Mouse (Mus musculus) embryonic facial prominence, embryonic 14.5 days (tissue): ENCODE results near the gene Itpr3. TPM values are rescaled to one million over a fixed set of nuclear protein-coding genes. Genes with fewer than 3 reads are reported as not detected.

Experiments used
- ATAC-seq: fragments of 200-750 bp; cut with Nextera tagmentation; 2 replicates; pipeline ENCODE4 v1.8.0; 2017; ENCODE audit warnings: low read depth, moderate number of reproducible peaks, moderate TSS enrichment
- DNase-seq: peaks from one replicate; pipeline ENCODE4 v3.0.0-alpha.2; 2015; ENCODE audit warnings: low spot score
- H3K27ac ChIP-seq: fragments of 300-500 bp; sonication (generic); replicated peaks from 2 replicates; pipeline ENCODE4 v1.5.1; 2014; ENCODE audit warnings: low read depth, mild to moderate bottlenecking, low read length, moderate library complexity
- H3K27me3 ChIP-seq: fragments of 300-500 bp; sonication (generic); replicated peaks from 2 replicates; pipeline ENCODE4 v1.6.1; 2014; ENCODE audit warnings: low read length; ENCODE audit not compliant: control insufficient read depth, insufficient read depth
- H3K36me3 ChIP-seq: fragments of 300-500 bp; sonication (generic); 2 replicates; pipeline ENCODE4 v1.6.1; 2014; ENCODE audit warnings: low read length, mixed read lengths; ENCODE audit not compliant: control insufficient read depth, insufficient read depth
- H3K4me1 ChIP-seq: fragments of 300-500 bp; sonication (generic); 2 replicates; pipeline ENCODE4 v1.6.1; 2014; ENCODE audit warnings: antibody characterized with exemption, low read length; ENCODE audit not compliant: control insufficient read depth, insufficient read depth
- H3K4me2 ChIP-seq: fragments of 300-500 bp; sonication (generic); 2 replicates; pipeline ENCODE4 v1.6.1; 2014; ENCODE audit warnings: low read depth, mild to moderate bottlenecking, low read length, moderate library complexity, mixed read lengths
- H3K4me3 ChIP-seq: fragments of 300-500 bp; sonication (generic); 2 replicates; pipeline ENCODE4 v1.5.1; 2014; ENCODE audit warnings: low read depth, mild to moderate bottlenecking, low read length
- H3K9ac ChIP-seq: fragments of 300-500 bp; sonication (generic); 2 replicates; pipeline ENCODE4 v1.6.1; 2014; ENCODE audit warnings: low read depth, mild to moderate bottlenecking, low read length, moderate library complexity, mixed read lengths
- H3K9me3 ChIP-seq: fragments of 300-500 bp; sonication (generic); 2 replicates; pipeline ENCODE4 v1.6.1; 2016; ENCODE audit warnings: low read length; ENCODE audit not compliant: control insufficient read depth
- WGBS: fragments of 180-500 bp; shearing (Covaris S2); extraction: QIAGEN DNeasy Blood & Tissue Kit; methylation state at CpG from one replicate; pipeline ENCODE4 v1.1.7; 2014; 5-methylcytosine and 5-hydroxymethylcytosine counted together
- polyA plus RNA-seq: library from polyadenylated mRNA; unstranded; fragments of >200 nt; fragmentation: Nextera tagmentation; extraction: Ambion mirVana; gene quantifications from 2 replicates; pipeline ENCODE4 v1.2.1, GENCODE M21; 2014

Gene Itpr3
- polyA plus RNA-seq, 1 experiment from 2014 or later, result 5.0 TPM

DNA sequence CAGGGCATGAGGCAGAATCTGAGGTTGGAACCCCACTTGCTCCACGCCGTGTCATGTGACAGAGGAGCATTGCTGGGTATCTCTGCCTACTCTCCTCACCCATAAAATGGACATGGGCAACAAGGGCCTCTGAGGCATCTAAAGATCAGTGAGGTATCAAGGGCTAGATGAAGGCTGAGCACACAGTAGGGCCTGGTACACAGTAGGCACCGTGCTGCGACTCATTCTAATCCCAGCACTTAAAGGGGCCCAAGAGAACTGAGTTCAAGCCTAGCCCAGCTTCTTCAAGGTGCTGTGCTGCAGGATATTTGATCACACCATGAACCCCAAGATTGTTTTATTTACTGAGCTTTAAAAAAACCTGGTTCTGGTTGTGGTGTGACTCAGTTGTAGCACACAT, 26.2 kb upstream of the Itpr3 start:
- Histone ChIP-seq H3K4me2 (no peak overlapping the region), H3K27me3 (no peaks in the 10 kb centered on the region), H3K4me1 (peaks cover 9% of the 10 kb centered on the region; the same call in 1 of the 2 replicates), H3K9ac (no peak overlapping the region), H3K36me3 (peaks cover 6% of the 10 kb centered on the region), H3K27ac (no peak overlapping the region), H3K4me3 (no peak overlapping the region), H3K9me3 (no peaks in the 10 kb centered on the region)
- DNase-seq (no peak), ATAC-seq (no peak)
- WGBS, result 82% methylated on average over 4 of the region's 4 CpGs

DNA sequence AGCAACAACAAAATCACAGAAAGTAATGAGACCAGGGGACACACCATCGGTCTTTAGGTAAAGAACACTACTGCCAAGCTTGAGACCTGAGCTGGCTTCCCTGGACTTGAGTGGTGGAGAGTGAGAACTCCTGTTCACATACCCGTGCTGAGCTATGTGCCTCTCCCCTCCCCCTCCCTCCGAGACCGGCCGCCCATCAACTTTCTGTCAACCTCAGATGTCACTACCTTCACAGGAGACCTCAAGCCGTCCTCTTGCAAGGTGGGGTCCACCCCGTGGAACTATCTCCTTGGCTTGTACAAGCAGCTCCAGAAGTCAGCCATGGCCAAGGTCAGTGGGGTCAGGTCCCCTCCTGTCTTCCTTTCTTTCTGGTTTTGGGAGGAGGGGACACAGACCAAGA, 24.8 kb upstream of the Itpr3 start:
- Histone ChIP-seq H3K36me3 (no peaks in the 10 kb centered on the region), H3K27ac (no peak overlapping the region), H3K9ac (no peak overlapping the region), H3K4me2 (no peak overlapping the region), H3K9me3 (no peaks in the 10 kb centered on the region), H3K4me1 (peaks cover 9% of the 10 kb centered on the region; the same call in 1 of the 2 replicates), H3K27me3 (no peaks in the 10 kb centered on the region), H3K4me3 (no peak overlapping the region)
- no peak for DNase-seq
- 66% methylated on average over 7 of the region's 7 CpGs for WGBS
- no peak for ATAC-seq

DNA sequence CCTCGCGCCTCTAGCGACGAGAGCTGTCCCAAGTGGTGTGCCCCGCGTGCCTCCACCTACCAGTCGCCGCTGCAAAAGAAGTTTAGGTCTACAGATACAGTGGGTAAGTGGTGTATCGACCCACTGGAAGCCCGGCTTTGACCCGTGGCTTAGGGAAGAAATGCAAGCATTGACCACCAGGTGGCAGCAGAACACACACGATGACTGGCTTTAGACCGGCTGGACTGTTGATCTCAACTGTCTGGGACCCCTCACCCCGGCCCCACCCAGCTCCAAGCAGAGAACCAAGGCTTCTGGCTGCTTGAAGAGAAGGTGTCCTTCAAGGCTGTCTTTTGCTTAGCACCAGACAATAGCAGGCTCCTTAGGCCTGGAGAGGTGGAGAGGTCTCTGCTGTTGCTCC, 24.2 kb upstream of the Itpr3 start:
- no peak overlapping the region for H3K4me2 ChIP-seq

DNA sequence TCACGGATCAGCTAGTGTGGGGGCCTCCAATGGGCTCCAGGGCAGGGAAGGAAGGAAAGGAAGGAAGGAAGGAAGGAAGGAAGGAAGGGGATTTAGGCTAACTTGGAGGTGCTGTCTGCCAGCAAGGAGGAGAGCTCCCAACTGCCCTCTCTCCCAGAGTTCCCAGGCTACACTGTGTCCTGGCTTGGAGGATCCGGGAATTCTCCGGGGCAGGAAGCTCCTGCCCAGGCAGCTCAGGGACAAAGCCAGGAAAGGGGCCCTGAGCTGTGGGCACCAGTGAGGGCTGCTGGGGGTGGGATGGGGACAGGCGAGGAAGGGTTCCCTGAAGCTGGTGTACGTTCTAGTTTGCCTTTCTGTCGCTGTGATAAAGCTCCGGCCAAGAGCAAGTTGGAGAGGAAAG, 20.6 kb upstream of the Itpr3 start:
- no peak overlapping the region for H3K27ac ChIP-seq
- no peak for ATAC-seq
- H3K4me1 ChIP-seq, result peaks cover 29% of the 10 kb centered on the region
- 70% methylated on average over 7 of the region's 7 CpGs for WGBS
- no peak overlapping the region for H3K4me3 ChIP-seq
- no peak for DNase-seq
- no peaks in the 10 kb centered on the region for H3K9me3 ChIP-seq
- no peaks in the 10 kb centered on the region for H3K36me3 ChIP-seq
- H3K9ac ChIP-seq, result peak overlapping the region; percentile 6; the same call in 1 of the 2 replicates
- no peak overlapping the region for H3K4me2 ChIP-seq
- H3K27me3 ChIP-seq, result no peaks in the 10 kb centered on the region

More for the DNA sequence above, 24.2 kb upstream of the Itpr3 start:
- Histone ChIP-seq H3K9me3 (no peaks in the 10 kb centered on the region), H3K4me3 (no peak overlapping the region), H3K27me3 (no peaks in the 10 kb centered on the region), H3K9ac (no peak overlapping the region), H3K27ac (no peak overlapping the region), H3K4me1 (0 out of 2 replicates have a peak, but pooled peaks cover 4% of the 10 kb centered on the region), H3K36me3 (no peaks in the 10 kb centered on the region)
- 0% methylated on average over 14 of the region's 14 CpGs for WGBS
- DNase-seq, result peak; percentile 85
- ATAC-seq, result peak; percentile 56

DNA sequence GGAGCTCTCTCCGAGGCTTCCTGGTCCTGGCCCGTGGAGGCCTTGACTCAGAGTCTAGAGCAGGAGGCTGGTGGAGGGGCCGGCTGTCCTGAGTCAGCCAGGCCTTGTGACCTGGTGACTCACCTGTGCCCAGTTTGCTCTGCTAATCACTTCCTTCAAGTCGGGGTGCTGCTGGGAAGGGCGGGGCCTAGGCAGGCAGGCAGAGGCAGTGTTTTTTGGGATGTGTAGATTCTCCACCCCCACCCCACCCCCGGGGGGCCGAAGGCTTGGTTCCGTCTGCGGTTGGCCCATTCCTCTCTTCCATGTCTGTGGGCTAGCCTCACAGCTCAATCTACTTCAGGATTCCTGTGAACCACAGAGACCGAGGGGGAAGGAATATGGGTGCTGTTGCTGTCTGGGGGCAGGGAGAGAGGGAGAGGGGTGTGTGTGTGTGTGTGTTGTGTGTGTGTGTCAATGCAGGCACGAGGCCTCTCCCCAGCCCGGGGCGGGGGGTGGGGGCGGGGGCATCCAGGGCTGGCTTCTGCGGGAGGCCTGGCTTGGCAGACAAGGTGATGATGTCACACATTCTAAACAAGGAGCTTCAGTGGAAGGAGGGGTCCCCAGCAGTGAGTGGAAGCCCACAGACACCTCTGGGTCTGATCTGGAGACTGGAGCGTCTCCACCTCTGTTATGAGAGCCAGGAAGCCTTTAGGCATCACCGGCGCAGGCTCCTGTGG, 18.6 kb upstream of the Itpr3 start:
- Histone ChIP-seq H3K4me3 (no peak overlapping the region), H3K9ac (peak overlapping the region; percentile 38; the same call in 1 of the 2 replicates), H3K4me1 (peaks cover 29% of the 10 kb centered on the region), H3K4me2 (peak overlapping the region; percentile 21), H3K36me3 (no peaks in the 10 kb centered on the region), H3K27ac (peak overlapping the region; percentile 61), H3K9me3 (no peaks in the 10 kb centered on the region), H3K27me3 (no peaks in the 10 kb centered on the region)
- peak; percentile 54 for ATAC-seq
- DNase-seq, result peak; percentile 76
- 30% methylated on average over 16 of the region's 18 CpGs for WGBS

DNA sequence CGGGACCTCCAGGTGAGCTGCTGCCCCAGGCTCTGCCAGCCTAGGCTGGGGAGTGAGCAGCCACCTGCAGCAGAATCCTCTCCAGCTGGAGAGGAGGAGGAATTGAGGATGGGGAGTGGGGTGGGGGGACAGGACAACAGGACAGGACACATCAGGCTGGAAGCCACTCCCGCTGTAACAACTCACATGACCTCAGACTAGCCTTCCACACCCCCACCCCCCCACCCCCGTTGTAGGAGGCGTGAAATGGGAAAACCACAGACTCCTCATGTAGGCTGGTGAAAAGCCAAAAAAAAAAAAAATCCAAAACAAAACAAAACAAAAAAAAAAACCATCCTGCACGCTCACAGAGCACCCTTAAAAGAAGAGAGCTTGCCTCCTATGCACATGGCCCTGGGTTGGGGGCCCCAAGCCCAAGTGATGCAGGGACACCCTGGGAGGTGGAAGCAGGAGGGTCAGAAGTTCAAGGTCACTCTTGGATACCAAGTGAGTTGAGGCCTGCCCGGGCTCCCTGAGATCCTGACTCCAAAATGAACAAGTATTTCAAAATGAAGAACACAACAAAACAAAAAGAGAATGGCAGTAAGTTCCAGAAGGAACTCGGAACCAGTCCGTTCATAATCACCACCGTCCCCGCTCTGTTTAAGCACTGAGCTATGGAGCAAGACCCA, 17.5 kb upstream of the Itpr3 start:
- Histone ChIP-seq H3K9me3 (no peaks in the 10 kb centered on the region), H3K27ac (peak overlapping the region; percentile 61), H3K4me2 (peak overlapping the region; percentile 35), H3K4me3 (no peak overlapping the region), H3K27me3 (no peaks in the 10 kb centered on the region), H3K36me3 (no peaks in the 10 kb centered on the region), H3K9ac (peak overlapping the region; percentile 14; the same call in 1 of the 2 replicates), H3K4me1 (peaks cover 29% of the 10 kb centered on the region)
- no peak for DNase-seq
- WGBS, result 48% methylated on average over 10 of the region's 10 CpGs
- no peak for ATAC-seq

DNA sequence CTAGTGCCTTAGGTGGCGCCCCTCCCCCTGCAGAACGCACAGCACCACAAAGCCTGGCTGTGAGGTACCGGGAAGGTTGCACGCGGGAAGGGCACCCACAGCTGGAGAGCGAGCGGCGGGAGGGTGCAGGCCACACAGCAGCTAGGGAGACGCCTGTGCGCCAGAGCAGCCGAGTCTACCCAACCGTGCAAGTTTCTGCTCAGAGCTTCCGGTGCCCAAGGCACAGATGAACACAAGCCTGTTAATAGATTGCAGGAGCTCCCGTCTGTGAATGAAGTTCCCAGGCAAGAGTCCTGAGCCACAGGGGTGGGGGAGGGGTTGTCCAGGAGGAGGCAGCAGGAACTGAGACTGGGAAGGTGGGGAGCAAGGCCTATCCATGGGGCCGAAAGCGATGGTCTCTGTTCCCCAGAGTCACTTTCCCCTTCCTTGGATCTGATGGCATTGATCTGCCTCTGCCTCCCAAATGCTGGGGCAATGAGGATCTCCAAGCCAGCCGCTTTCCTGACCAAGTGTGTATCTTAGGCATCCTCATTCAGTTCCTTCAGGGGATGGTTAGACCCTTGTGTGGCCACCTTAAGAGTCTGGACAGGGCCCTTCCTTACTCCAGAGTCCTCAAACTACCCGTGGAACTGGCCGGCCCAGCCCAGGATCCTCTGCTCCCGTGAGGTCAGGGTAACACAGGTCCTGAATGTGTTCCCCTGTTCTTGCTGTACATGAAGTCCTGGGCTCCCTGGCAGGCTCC, 16.6 kb upstream of the Itpr3 start:
- Histone ChIP-seq H3K27me3 (no peaks in the 10 kb centered on the region), H3K4me3 (no peak overlapping the region), H3K9me3 (no peaks in the 10 kb centered on the region), H3K9ac (peak overlapping the region; percentile 40; the same call in 1 of the 2 replicates), H3K4me2 (peak overlapping the region; percentile 35), H3K36me3 (no peaks in the 10 kb centered on the region), H3K27ac (peak overlapping the region; percentile 46), H3K4me1 (peaks cover 29% of the 10 kb centered on the region)
- DNase-seq, result peak; percentile 81
- WGBS, result 3% methylated on average over 18 of the region's 20 CpGs
- peak; percentile 59 for ATAC-seq

DNA sequence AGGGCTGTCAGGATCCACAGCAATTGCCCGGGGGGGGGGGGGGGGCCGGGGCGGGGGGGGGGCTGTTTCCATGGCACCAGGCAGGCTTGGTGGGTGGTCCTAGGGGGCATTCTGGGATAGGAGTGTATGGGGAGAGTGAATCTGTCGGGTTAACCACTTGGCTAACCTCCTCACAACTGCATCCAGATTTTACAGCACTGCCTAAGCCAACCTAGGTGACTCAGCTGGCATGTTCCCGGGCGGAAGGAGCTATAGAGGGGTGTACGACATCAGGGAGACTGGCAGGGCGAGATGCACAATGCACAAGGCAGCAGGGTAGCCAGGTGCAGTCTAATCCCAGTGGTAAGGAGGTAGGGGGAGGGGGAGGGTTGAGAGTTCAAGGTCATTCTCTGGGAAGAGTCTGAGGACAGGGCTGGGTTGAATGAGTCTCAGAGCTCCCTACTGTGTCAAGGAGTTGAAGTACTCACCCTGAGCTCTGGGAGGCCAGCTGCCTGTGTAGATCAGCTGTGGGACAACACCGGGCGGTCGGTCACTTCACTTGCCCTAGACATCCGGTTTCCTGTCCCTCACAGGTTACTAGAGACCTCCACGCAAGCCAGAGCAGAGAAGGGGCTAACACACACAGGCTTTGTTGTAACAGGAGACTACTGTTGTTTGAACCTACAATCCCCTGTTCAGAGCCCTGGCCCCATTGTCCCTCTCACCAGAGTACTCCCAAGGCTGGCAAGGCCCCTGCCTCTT, 15.9 kb upstream of the Itpr3 start:
- DNase-seq, result no peak

More for the DNA sequence above, 15.9 kb upstream of the Itpr3 start:
- Histone ChIP-seq H3K36me3 (no peaks in the 10 kb centered on the region), H3K4me1 (peaks cover 29% of the 10 kb centered on the region), H3K27me3 (no peaks in the 10 kb centered on the region), H3K9ac (no peak overlapping the region), H3K9me3 (no peaks in the 10 kb centered on the region), H3K4me3 (no peak overlapping the region), H3K4me2 (no peak overlapping the region), H3K27ac (0 out of 2 replicates have a peak overlapping the region, but pooled peaks have one; percentile 21)
- no peak for ATAC-seq
- 37% methylated on average over 10 of the region's 13 CpGs for WGBS
